Mouse (Mus musculus) midbrain, embryonic 11.5 days (tissue): Measurements from ENCODE around the gene Cab39. TPM values are rescaled to one million over a fixed set of nuclear protein-coding genes. Genes with fewer than 3 reads are reported as not detected.

Experiments used
- ATAC-seq: fragments of 200-750 bp; cut with Nextera tagmentation; 2 replicates; pipeline ENCODE4 v1.8.0; 2017; ENCODE audit warnings: moderate TSS enrichment, moderate library complexity; ENCODE audit not compliant: low FRiP score
- DNase-seq: peaks from one replicate; pipeline ENCODE4 v3.0.0; 2015; ENCODE audit warnings: low spot score; ENCODE audit errors: missing footprints
- H3K27ac ChIP-seq: fragments of 300-500 bp; sonication (generic); 2 replicates; pipeline ENCODE4 v1.5.1; 2014; ENCODE audit warnings: low read depth, low read length
- H3K27me3 ChIP-seq: fragments of 300-500 bp; sonication (generic); 2 replicates; pipeline ENCODE4 v1.6.1; 2014; ENCODE audit warnings: mild to moderate bottlenecking, low read length, moderate library complexity, mixed read lengths; ENCODE audit not compliant: control insufficient read depth, insufficient read depth
- H3K36me3 ChIP-seq: fragments of 300-500 bp; sonication (generic); 2 replicates; pipeline ENCODE4 v1.6.1; 2014; ENCODE audit warnings: mild to moderate bottlenecking, low read length, moderate library complexity, mixed read lengths; ENCODE audit not compliant: control insufficient read depth, insufficient read depth
- H3K4me1 ChIP-seq: fragments of 300-500 bp; sonication (generic); 2 replicates; pipeline ENCODE4 v1.6.1; 2014; ENCODE audit warnings: low read length; ENCODE audit not compliant: control insufficient read depth, insufficient read depth
- H3K4me2 ChIP-seq: fragments of 300-500 bp; sonication (generic); 2 replicates; pipeline ENCODE4 v1.6.1; 2014; ENCODE audit warnings: mild to moderate bottlenecking, moderate library complexity
- H3K4me3 ChIP-seq: fragments of 300-500 bp; sonication (generic); 2 replicates; pipeline ENCODE4 v1.5.1; 2014; ENCODE audit warnings: low read depth, low read length
- H3K9ac ChIP-seq: fragments of 300-500 bp; sonication (generic); 2 replicates; pipeline ENCODE4 v1.6.1; 2014; ENCODE audit warnings: low read length
- H3K9me3 ChIP-seq: fragments of 300-500 bp; sonication (generic); 2 replicates; pipeline ENCODE4 v1.6.1; 2016; ENCODE audit warnings: low read length; ENCODE audit not compliant: control insufficient read depth
- WGBS: fragments of 180-500 bp; shearing (Covaris S2); extraction: QIAGEN DNeasy Blood & Tissue Kit; methylation state at CpG from one replicate; pipeline ENCODE4 v1.1.7; 2014; 5-methylcytosine and 5-hydroxymethylcytosine counted together
- polyA plus RNA-seq: library from polyadenylated mRNA; unstranded; fragments of >200 nt; fragmentation: Nextera tagmentation; extraction: Ambion mirVana; gene quantifications from 2 replicates; pipeline ENCODE4 v1.2.1, GENCODE M21; 2014

Cab39 gene
- polyA plus RNA-seq, 1 experiment from 2014 or later = 68.0 TPM

GRCm38 (mm10) chr1:85827166-85827565 lies 33.9 kb downstream of the Cab39 start:
- DNase-seq (no peak), ATAC-seq (no peak)
- Histone ChIP-seq H3K9me3 (no peaks in the 10 kb centered on the region), H3K4me1 (no peaks in the 10 kb centered on the region), H3K36me3 (no peaks in the 10 kb centered on the region), H3K9ac (no peak overlapping the region), H3K27ac (no peak overlapping the region), H3K4me3 (no peak overlapping the region), H3K4me2 (no peak overlapping the region), H3K27me3 (no peaks in the 10 kb centered on the region)
- 95% methylated on average over 5 of the region's 5 CpGs for WGBS

DNA sequence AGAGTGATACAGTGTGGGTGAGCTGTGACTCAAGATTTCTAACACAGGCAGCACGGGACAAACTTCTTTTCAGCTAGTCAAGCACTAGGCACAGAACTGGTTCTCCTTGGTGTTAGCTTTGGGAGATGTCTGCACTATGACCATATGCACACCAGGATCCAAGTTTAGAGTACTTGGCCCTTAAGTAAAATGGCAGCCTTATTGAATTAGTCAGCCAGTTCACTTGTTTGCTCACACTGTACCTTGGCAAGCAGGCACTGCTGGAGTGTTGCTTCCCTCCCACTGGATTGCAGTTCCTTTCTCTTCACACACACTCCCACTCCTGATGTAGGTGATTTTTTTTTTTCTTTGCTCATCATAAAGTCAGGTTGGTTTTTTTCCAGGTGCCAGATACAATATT lies 35.8 kb downstream of the Cab39 start:
- Histone ChIP-seq H3K9me3 (no peaks in the 10 kb centered on the region), H3K9ac (no peak overlapping the region), H3K4me3 (no peak overlapping the region), H3K4me1 (no peaks in the 10 kb centered on the region), H3K27ac (no peak overlapping the region), H3K27me3 (no peaks in the 10 kb centered on the region), H3K36me3 (no peaks in the 10 kb centered on the region), H3K4me2 (no peak overlapping the region)
- 88% methylated on average over 1 of the region's 1 CpGs for WGBS
- ATAC-seq (no peak), DNase-seq (no peak)

- Histone ChIP-seq H3K9me3 (no peaks in the 10 kb centered on the region), H3K27ac (no peak overlapping the region), H3K27me3 (no peaks in the 10 kb centered on the region), H3K9ac (no peak overlapping the region), H3K4me3 (no peak overlapping the region), H3K36me3 (no peaks in the 10 kb centered on the region; the same call in 1 of the 2 replicates), H3K4me2 (no peak overlapping the region), H3K4me1 (no peaks in the 10 kb centered on the region)
- WGBS = 84% methylated on average over 4 of the region's 4 CpGs
- no peak for DNase-seq
- ATAC-seq = no peak
Observed at GRCm38 (mm10) chr1:85838056-85838455, 44.8 kb downstream of the Cab39 start.

DNA sequence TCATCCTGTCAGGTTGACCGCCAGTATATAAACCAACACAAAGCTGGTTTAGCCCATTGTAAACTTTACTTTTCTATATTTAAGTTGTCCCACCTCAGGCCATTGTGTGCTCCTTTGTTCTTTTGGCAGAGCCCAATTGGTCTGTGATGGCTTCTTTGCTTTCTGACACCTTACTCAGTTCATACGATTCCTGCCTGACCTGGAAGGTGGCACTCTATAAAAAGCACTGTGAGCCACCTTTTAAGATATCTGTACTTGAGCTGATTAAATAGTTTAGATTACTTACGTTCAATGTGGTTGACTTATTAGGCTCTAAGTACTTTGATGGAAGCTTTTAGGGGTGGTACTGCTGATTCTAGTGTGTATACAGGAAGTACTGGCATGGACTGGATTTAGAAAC lies 46.1 kb downstream of the Cab39 start:
- 85% methylated on average over 3 of the region's 3 CpGs for WGBS
- Histone ChIP-seq H3K4me3 (no peak overlapping the region), H3K4me1 (no peaks in the 10 kb centered on the region), H3K9me3 (no peaks in the 10 kb centered on the region), H3K27ac (no peak overlapping the region), H3K4me2 (no peak overlapping the region), H3K36me3 (no peaks in the 10 kb centered on the region; the same call in 1 of the 2 replicates), H3K9ac (no peak overlapping the region), H3K27me3 (no peaks in the 10 kb centered on the region)
- no peak for DNase-seq
- no peak for ATAC-seq

DNA sequence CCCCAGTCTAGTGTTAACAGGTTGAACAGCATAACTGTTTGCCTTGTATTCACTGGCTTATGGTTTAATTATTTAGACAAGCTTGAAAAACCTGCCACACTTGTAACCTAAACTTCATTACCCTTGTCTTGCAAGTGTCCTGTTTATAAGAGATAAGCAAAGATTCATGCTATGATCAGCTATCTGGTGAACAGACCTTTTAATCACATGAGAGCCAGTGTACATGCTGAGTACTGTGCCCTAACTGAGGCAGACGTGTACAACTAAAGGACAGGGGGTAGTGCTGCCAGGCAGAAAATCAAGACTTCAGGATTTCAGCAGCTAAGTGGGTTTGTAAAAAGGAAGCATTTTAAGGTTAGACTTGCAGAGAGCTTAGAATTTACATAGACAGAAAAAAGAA lies 46.5 kb downstream of the Cab39 start:
- ATAC-seq (no peak), DNase-seq (no peak)
- H3K4me1 ChIP-seq = no peaks in the 10 kb centered on the region
- no peak overlapping the region for H3K4me2 ChIP-seq
- 79% methylated on average over 1 of the region's 1 CpGs for whole genome bisulfite sequencing
- H3K36me3 ChIP-seq = no peaks in the 10 kb centered on the region; the same call in 1 of the 2 replicates
- no peaks in the 10 kb centered on the region for H3K27me3 ChIP-seq
- no peak overlapping the region for H3K27ac ChIP-seq
- no peak overlapping the region for H3K4me3 ChIP-seq
- H3K9me3 ChIP-seq = no peaks in the 10 kb centered on the region
- no peak overlapping the region for H3K9ac ChIP-seq

DNA sequence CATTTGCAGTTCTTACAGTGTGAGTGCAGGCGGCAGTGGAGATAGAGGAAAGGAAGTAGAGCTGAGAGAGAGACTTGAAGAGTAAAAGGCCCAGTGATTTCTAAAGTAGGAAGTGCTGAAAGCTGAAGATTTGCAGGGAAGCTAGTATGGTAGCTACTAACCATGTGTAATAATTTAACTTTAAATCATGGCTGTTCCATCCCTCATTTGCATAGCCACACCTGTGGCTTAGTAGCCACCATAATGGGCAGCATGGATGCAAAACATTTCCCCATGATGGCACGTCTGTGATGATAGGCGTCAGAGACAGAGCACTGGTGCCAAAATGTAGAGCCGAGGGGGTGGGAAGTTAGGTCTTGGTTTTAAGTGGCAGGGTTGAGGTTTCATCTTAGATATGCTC lies 47.2 kb downstream of the Cab39 start:
- H3K27ac ChIP-seq = no peak overlapping the region
- DNase-seq (no peak), ATAC-seq (no peak)
- WGBS = 90% methylated on average over 4 of the region's 4 CpGs
- H3K9ac ChIP-seq = no peak overlapping the region
- no peak overlapping the region for H3K4me2 ChIP-seq
- no peak overlapping the region for H3K4me3 ChIP-seq
- H3K36me3 ChIP-seq = no peaks in the 10 kb centered on the region; the same call in 1 of the 2 replicates
- H3K4me1 ChIP-seq = no peaks in the 10 kb centered on the region
- H3K27me3 ChIP-seq = no peaks in the 10 kb centered on the region
- H3K9me3 ChIP-seq = no peaks in the 10 kb centered on the region

DNA sequence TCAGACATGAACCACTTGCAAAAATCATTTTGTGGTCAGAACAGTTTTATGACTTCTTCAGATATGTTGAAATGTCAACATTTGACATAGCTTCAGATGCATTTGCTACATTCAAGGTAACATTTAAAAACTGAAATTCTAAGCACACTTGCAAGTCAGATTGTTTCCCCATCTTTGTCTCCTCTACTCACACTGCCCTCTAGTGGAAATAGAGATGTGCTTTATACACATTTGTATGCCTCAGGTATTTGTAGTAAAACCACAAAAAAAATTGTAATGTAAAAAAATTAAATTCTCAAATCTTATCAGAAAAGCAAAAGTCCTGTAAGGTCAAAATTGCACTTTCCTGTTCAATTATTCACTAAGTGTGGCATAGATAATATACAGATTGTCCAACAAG lies 49.0 kb downstream of the Cab39 start:
- H3K4me3 ChIP-seq = no peak overlapping the region
- H3K27ac ChIP-seq = no peak overlapping the region
- no peaks in the 10 kb centered on the region; the same call in 1 of the 2 replicates for H3K36me3 ChIP-seq
- DNase-seq = no peak
- H3K9ac ChIP-seq = no peak overlapping the region
- no peaks in the 10 kb centered on the region for H3K9me3 ChIP-seq
- no peaks in the 10 kb centered on the region for H3K4me1 ChIP-seq
- no peak for ATAC-seq
- H3K27me3 ChIP-seq = no peaks in the 10 kb centered on the region
- H3K4me2 ChIP-seq = no peak overlapping the region

GRCm38 (mm10) chr1:85843291-85843863 lies 50.1 kb downstream of the Cab39 start:
- DNase-seq (no peak), ATAC-seq (no peak)
- no peak overlapping the region for H3K9ac ChIP-seq
- WGBS = 91% methylated on average over 4 of the region's 4 CpGs
- H3K4me3 ChIP-seq = no peak overlapping the region
- H3K36me3 ChIP-seq = peaks cover 1% of the 10 kb centered on the region
- no peak overlapping the region for H3K4me2 ChIP-seq
- no peaks in the 10 kb centered on the region for H3K4me1 ChIP-seq
- H3K27ac ChIP-seq = no peak overlapping the region
- H3K9me3 ChIP-seq = no peaks in the 10 kb centered on the region
- no peaks in the 10 kb centered on the region for H3K27me3 ChIP-seq

GRCm38 (mm10) chr1:85844981-85845380 lies 51.7 kb downstream of the Cab39 start:
- Histone ChIP-seq H3K4me3 (no peak overlapping the region), H3K27me3 (no peaks in the 10 kb centered on the region), H3K4me1 (no peaks in the 10 kb centered on the region), H3K36me3 (peaks cover 7% of the 10 kb centered on the region), H3K9ac (no peak overlapping the region), H3K27ac (no peak overlapping the region), H3K9me3 (no peaks in the 10 kb centered on the region), H3K4me2 (no peak overlapping the region)
- DNase-seq = no peak
- ATAC-seq = no peak
- WGBS = 88% methylated on average over 6 of the region's 6 CpGs
